Mouse (Mus musculus) monocyte, adult 2 months (primary cell): ENCODE data around the gene Dkkl1.
A peak's percentile ranks its signal among the peaks of the same experiment; 100 is the strongest.

Experiments used
- DNase-seq, 2 experiments: peaks; one replicate each; pipeline ENCODE4 v3.0.0; 2022; ENCODE audit warnings: low spot score in 2 of 2, low read depth in 1 of 2

Gene Dkkl1

DNA sequence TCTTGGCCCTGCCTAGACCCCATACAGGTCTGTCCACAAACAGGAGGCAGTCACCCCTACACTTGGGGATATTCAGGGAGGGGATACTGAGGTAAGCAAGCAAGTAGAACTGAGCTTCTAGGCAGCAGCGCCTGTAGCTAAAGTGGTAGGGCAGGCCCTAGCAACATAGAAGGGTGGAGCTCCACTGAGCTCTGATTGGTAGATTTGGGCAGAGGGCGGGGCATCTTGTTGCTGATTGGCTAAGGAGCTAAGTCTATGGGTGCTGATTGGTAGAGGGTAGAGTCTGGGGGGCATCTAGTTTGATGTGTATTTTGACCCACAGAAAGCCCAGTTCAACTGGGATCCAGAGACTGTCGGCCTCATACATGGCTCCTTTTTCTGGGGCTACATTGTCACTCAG, 42.5 kb downstream of the Dkkl1 start:
- no peak for DNase-seq

DNA sequence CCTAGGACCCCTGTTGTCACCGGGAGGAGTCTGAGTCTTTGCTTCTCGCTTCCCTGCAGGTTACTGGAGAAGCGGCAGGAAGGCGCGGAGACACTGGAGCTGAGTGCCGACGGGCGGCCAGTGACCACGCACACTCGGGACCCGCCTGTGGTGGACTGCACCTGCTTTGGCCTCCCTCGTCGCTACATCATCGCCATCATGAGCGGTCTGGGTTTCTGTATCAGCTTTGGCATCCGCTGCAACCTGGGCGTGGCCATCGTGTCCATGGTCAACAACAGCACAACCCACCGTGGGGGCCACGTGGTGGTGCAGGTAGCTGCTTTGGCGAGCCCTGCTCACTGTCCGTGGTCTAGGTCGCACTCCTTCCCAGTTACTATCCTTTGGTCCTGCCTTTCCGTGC, 43.3 kb downstream of the Dkkl1 start:
- no peak for DNase-seq

GRCm38 (mm10) chr7:45167761-45168445, 44.0 kb downstream of the Dkkl1 start:
- no peak for DNase-seq

DNA sequence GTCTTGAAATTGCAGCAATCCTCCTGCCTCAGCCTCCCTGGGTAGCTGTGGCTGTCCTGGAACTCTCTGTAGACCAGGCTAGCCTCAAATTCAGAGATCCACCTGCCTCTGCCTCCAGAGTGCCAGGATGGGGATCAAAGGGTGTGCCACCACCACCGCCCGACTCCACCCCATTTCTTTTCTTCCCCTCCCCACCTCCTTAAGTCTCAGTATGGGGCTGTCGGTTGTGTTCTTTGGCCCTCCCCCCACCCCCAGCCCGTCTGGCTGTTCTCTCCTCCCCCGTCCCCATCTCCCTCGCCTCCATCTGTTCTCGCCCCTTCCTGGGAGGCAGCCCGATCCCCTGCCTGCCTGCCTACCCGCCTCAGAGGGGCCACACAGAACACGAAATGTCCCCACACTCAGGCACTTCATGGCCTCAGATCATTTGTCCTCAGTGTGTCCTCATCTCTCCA, 45.0 kb downstream of the Dkkl1 start:
- no peak for DNase-seq

GRCm38 (mm10) chr7:45165701-45166100, 46.2 kb downstream of the Dkkl1 start:
- no peak for DNase-seq

DNA sequence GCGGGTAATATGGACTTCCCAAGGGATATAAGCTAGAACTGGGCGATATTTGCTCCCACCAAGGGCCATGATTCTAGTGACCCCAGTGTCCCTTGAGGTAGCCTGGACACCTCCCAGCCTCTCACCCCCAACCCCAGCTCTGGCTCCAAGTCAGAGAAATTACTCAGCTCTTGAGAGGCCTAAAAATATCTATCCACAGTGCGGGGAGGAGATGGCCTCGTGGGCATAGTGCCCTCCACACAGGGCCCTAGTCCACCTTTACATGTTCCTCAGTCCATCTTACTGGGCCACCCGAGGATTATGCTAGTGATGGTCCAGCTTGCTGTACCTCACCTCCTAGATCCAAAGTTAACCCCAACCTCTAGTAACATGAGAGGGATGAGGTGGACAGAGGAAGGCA, 47.1 kb downstream of the Dkkl1 start:
- DNase-seq: no peak

DNA sequence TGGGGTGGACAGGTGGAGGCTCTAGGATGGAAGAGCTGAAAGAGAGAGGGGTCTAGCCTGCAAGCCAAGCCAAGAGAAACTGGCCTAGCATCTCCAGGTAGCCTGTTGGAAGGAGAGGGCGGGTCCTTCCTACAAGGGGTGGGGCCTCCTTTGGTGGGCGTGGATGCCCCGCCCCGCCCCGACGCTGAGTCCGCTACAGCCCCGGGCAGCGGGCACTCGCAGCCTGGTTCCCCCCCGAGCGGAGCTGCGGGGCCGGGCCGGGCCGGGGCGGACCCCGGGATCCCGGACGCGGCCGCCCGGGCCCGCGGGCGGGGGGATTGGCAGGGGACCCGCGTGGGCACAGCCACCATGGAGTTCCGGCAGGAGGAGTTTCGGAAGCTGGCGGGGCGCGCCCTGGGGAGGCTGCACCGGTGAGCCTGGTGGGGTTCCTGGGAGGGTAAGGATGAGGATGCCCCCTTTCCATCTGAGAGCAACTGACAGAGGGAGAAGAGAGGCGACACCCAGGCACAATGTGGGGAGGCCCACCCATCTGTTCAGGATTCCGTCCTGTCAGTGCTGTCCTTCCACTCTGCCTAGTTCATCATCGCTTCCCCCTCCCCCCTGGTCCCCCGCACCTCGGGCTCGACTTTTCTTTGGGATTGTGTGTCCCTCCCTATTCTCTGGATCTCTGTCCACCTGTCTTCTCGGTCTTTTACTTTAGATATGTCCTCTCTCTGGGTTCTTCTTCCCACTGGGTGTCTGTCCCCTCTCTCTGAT, 48.0 kb downstream of the Dkkl1 start, which contains the start of gene Slc17a7:
Gene Slc17a7 (plus strand): TSS at position 215 of the 756 bp plus-strand sequence.
- DNase-seq: no peak

DNA sequence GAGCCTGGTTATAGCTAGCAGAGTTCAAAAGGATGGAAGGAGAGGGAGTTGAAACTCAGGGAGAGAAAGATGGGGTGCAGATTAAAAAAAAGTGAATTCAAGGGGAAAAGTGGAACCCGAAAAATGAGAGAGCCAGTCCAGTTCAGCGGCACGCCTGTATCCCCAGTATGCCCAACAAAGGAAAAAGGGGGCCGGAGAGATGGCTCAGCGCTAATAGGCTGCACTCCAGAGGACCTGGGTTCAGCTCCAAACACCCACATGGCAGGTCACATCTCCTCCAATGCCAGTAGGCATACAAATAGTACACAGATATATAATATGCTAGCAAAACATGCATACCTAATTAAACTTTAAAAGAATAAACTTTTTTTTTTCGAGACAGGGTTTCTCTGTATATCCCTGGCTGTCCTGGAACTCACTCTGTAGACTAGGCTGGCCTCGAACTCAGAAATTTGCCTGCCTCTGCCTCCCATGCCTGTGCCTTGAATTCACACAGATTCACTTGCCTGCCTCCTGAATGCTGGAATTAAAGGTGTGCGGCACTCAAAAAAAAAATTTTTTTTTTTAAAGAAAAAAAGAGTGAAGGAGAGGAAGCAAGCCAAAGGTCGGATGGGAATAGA, 48.8 kb downstream of the Dkkl1 start:
- DNase-seq: no peak

GRCm38 (mm10) chr7:45162551-45162950, 49.4 kb downstream of the Dkkl1 start:
- DNase-seq: no peak

DNA sequence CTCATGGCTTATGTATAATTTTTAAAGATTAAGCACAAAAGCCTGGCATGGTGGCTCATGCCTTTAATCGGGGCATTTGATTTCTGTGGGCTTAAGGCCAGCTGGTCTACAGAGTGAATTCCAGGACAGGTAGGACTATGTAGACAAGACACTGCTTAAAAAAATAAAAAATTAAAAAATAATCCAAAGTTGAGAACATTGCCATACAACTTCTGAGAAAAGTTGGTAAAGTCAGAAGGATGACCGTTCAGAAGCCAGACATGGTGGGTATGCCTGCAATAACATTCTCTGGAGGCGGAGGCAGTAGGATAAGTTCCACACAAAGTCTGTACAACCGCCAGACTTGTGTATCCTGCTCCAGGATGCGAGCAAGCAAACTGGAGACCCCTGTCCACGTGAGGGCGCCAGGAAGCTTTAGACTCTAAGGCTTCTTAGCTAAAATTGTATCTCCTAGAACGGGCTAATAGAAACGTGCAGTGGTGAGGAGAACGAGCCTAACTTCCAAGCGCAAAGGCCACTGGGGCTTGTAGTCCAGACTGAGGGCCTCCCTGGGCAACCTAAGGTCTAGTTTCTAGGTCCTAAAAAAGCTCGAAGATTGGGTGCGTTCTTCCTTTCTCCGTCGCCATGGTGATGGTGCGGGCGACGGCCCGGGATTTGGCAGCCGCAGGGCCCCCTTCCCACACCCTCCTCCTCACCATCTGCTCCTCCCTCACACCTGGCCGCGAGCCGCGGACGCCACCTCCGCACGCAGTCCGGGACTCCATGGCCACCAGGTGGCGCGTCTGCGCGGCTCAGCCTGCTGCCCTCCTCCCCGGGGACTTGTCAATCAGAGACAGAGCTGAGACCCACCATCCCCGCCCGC, 50.1 kb downstream of the Dkkl1 start:
- DNase-seq: peak in 1 of 2 experiments; percentile 73

GRCm38 (mm10) chr7:45160866-45161265, 51.1 kb downstream of the Dkkl1 start:
- no peak for DNase-seq

- no peak for DNase-seq
Observed at GRCm38 (mm10) chr7:45160316-45160800, 51.6 kb downstream of the Dkkl1 start.

- DNase-seq: no peak
Observed at GRCm38 (mm10) chr7:45158991-45159390, 53.0 kb downstream of the Dkkl1 start.
